Mouse (Mus musculus) neural tube, postnatal 0 days (tissue): ENCODE results near the gene Srpk1. TPM values are rescaled to one million over a fixed set of nuclear protein-coding genes. Genes with fewer than 3 reads are reported as not detected.

Source experiments
- microRNA-seq: library from miRNA; unstranded; fragments of <30 nt; microRNA quantifications from one replicate; pipeline ENCODE4, GENCODE M21; 2016
- polyA plus RNA-seq: library from polyadenylated mRNA; unstranded; fragments of >200 nt; fragmentation: Nextera tagmentation; extraction: Ambion mirVana; gene quantifications from 2 replicates; pipeline ENCODE4 v1.2.1, GENCODE M21; 2015

The Srpk1 gene
- polyA plus RNA-seq, result 91.1 and 96.2 TPM in 2 replicates

DNA sequence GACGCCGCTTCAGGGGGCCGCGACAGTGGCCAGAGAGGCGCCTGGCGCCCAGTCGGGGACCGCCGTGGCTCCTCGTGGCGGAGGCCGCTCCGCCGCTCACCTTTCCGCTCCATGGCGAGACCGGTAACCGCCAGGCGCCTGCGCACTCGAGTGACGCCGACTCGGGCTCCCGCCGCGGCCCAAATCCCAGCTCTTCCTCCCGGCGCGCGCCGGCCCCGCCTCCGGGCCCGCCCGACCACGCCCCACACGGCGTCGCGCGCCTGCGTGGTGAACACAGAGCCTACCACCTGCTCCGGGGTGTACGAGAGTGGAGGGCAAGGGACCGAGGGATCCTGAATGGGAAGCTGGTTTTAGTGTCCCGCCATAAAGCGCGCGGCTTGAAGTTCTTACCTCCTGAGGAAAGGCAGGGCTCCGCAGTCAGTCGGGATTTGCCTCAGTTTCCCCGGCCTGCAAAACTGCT is at the start of gene Srpk1:
Gene Srpk1 (minus strand): TSS at position 410 of the 460 bp plus-strand sequence.

GRCm38 (mm10) chr17:28575244-28576125 is 47.0 kb downstream of the Srpk1 start, which contains the start of gene Lhfpl5:
Lhfpl5 (plus strand) TSS chr17:28575641.

GRCm38 (mm10) chr17:28560598-28560997 is 61.9 kb downstream of the Srpk1 start, which contains the start of gene Clps:
Clps (minus strand) TSS chr17:28560766.

DNA sequence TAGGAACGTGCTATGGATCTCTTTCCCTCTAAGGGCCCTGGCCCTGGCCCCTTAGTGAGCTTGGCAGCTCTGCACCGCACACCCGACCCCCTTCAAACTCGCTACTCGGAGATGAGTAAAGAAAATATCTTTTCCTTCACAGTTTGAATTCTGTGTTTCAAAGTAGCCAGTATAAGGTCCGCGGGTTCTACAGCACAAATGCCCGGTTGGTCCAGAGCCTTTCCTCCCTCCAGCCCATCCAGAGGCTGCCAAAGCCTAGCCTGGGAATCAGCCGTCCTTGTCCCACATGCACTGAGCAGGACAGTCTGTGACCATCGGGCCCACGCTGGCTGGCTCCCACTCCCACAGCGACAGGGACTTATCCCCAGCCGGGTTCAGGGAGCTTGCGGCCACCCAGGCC is 73.4 kb downstream of the Srpk1 start, which contains the start of gene Clpsl2:
Gene Clpsl2 (plus strand): TSS at position 301 of the 400 bp plus-strand sequence.

Small RNA genes lying within 50 kb of the gene (microRNA-seq; reads per million reads assigned to microRNA genes)
- gene Mir6969, result not detected

Other genes with a start within 250 kb of the Srpk1 start
- gene Fkbp5, start 105.2 kb downstream of the Srpk1 start, polyA plus RNA-seq, result 17.4 TPM in 2 replicates
- gene Armc12, start 91.9 kb downstream of the Srpk1 start, polyA plus RNA-seq, result not detected in 2 replicates
- gene Clpsl2, start 73.3 kb downstream of the Srpk1 start, polyA plus RNA-seq, result not detected in 2 replicates
- gene Clps, start 61.9 kb downstream of the Srpk1 start, polyA plus RNA-seq, result not detected in 2 replicates
- 27.5 and 31.4 TPM in 2 replicates for gene Lhfpl5, start 47.1 kb downstream of the Srpk1 start, polyA plus RNA-seq
- 0.84 and 1.4 TPM in 2 replicates for gene Slc26a8, start 67.5 kb upstream of the Srpk1 start, polyA plus RNA-seq
- 21.0 and 22.4 TPM in 2 replicates for gene Mapk14, start 68.6 kb upstream of the Srpk1 start, polyA plus RNA-seq
- 1.6 and 2.3 TPM in 2 replicates for gene AC170998.1, start 103.4 kb upstream of the Srpk1 start, polyA plus RNA-seq
- gene Mapk13, start 146.6 kb upstream of the Srpk1 start, polyA plus RNA-seq, result 0.73 and 1.0 TPM in 2 replicates
- 6.2 and 7.4 TPM in 2 replicates for gene Brpf3, start 178.4 kb upstream of the Srpk1 start, polyA plus RNA-seq
- 0.10 and 0.12 TPM in 2 replicates for gene Pnpla1, start 235.7 kb upstream of the Srpk1 start, polyA plus RNA-seq